Mouse (Mus musculus) spleen, postnatal 14 days (tissue): Measurements from ENCODE around the gene Isg20.

ENCODE experiments used
- DNase-seq, 2 experiments: peaks; one replicate each; pipeline ENCODE4 v3.0.0; 2021 to 2022; ENCODE audit warnings: low spot score in 2 of 2

The Isg20 gene

DNA sequence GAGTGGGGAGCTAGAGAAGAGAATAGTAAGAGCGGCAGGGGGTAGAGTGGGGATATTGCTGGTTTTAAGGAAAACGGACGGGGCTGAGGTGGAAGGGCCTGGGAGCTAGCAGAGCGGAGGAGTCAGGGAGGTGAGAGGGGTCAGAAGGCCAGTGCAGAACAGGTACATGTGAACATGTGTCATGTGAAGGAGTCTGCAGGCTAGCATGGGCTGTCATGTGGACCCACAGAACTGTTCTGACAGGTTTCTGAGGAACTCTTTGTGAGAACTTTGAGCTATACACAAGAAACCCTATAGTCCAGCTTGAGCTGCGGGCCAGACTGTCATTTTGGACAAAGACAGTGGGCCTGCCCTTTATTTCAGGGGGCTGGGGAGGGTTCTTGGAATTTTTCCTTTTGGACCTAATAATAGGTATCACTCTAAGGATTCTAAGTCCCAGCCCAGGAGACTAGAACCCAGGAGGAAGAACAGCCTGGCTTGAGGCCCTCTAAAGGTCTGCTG, at the start of gene Isg20:
TSS of gene Isg20 (plus strand) at position 451 of the 501 bp plus-strand sequence.
- no peak for DNase-seq

DNA sequence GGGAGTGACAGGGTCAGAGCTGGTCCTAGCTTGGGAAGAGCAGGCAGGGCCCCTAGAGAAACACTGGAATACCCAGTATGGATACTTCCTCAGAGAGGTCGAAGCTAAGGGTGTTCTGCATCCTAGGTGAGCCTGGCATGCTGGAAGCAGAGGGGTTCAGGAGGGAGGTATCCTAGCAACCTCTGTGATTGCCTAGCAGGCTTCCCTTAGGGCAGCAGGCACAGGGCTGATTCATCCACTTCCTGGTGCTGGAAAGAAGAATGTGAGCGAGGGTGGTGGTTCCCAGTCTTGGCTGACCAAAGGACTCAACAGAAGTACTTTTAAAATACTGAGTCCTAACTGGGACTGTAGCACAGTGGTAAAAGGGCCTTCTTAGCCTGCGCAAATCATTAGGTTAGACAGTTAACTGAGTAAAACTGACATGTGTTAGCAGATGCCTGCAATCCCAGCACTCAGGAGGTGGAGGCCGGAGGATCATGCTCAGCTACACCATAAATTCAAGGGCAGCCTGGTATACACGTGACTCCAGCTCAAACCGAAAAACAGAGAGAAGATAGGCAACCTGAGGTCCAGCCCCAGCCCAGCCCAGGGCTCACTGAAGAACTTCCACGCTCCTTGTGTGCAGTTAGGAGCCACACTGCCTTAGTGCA, 49.3 kb upstream of the Isg20 start:
- no peak for DNase-seq

DNA sequence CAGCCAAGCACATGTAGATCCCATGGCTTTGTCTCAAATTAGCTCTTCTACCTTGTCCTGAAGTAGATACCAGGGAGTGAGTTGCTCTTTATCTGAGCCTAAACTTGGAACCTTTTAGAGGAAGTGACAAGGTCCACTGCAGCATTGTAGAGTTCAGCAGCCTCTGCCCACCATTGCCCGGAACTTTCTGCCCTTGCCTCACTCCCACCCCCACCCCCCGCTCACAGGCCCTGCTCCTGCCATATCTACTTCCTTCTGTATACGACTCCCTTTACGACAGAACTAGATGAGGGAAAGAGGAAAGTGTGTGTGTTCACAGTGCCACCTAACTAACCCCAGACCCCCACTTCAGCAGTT, 48.8 kb upstream of the Isg20 start:
- no peak for DNase-seq

DNA sequence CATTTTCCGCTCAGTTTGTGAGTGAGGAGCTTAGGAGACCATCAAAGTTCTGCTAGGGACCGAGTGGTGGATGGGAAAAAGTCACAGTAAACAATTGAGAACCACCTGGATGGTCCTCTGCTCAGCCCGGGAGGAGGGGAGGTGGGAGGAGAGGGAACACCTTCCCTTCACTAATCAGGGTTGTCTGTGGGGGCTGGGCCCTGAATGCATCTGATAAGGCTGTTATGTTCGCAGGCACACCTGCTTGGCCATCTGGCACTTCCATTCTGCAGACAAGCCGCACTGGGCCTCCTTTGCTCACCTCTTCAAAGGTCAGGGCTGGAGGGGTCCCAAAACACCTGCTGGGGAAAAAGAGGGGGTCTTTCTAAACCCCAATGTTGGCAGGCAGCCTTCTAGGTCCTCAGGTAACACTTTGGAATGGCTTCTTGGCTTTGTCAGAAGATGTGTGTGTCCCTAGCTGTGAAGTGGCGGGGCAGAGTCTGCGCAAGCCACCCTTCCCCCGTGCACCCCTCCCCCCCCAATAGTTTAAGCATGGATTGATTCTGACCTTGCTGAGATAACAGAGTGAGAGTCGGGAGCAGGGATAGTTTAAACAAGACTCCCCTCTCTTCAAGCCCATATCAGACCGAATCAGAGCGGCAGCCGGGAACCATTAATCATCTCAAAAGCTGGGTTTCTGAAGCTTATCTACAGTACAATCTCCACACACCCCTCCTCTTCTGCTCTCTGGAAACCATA, 47.8 kb upstream of the Isg20 start:
- DNase-seq = no peak

DNA sequence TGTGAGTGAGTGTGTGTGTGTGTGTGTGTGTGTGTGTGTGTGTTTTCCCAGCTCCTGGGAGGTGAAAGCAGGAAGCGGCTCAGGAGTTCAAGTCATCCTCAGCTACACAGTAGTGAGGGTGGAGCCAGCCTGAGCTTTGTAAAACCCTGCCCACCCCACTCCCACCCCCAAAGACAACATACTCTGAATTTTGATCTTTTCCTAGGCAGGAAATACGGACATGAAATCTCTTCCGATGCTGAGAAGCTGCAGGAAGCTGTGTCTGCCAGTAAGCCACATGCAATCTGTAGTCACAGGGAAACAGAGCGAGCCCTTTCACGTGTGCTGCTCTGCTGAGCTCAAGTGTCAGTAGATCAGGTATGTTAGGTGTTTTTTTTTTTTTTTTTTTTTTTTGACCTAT, 44.5 kb upstream of the Isg20 start:
- DNase-seq = no peak

DNA sequence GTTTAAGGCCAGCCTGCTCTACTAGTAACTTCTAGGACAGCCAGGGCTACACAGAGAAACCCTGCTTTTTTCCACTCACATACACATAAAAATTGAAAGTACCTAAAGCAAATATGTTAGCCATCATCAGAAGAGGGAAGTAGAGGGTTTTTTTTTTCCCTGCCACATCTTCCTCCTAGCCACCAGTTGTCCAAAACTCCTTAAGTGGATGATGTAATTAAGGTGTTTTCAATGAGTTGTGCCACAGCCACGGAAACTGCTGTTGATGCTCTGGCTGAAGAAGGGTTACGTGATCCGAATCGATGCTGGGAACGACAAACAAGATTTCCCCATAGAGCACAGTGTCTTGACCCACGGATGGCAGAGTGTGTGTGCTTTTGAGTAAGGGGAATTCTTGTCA, 40.9 kb upstream of the Isg20 start:
- no peak for DNase-seq

DNA sequence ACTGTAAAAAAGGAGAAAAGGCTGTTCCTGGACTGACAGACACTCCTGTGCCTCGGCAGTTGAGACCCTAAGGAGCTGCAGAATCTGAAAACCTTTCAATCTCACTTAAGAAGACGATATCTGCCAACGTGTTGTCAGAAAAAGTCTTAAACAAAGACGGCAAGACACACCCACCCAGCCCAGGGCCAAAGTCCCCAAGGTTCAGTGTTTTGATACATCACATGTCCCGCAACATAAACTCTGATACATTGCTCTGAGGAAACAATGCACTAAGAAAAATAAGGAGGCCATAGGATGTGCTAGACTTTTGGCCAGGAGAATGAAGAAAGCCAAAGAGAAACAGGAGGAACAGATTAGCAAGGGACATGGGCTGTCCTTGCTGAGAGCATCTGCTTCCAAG, 40.4 kb upstream of the Isg20 start:
- DNase-seq = no peak

DNA sequence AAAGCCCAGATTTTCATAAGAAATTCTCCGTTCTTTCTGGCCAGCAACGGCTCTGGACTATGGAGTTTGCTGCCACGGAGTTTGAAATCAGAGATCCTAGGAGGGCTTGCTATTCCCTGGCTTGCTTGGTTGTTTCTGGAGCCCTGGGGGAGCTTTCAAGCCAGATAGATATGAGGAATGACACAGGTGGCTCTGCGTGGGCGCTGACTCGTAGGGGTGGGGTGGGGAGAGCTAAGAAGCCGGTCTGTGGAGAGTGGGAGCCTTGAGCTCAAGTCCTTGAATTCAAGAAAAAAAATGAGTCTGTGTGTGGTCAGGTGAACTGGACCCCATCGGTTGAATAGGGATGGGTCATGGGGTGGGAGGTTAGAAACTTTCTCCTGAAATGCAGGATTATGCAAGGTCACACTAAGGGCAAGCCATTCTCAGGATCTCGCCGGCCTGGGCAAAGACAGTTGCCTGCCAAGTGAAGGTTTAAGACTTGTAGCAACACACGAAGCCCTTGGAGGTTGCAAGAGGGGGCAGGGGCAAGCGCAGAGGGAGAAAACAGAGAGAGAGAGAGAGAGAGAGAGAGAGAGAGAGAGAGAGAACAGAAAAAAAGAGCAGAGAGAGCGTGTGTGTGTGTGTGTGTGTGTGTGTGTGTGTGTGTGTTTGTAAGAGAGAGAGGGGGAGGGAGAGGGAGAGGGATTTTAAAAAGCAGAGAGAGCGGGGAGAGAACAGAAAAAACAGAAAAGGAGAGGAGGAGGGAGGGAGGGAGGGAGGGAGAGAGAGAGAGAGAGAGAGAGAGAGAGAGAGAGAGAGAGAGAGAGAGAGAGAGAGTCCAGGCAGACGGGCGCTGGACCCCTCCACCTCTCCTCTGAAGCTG, 31.4 kb upstream of the Isg20 start:
- DNase-seq = no peak

DNA sequence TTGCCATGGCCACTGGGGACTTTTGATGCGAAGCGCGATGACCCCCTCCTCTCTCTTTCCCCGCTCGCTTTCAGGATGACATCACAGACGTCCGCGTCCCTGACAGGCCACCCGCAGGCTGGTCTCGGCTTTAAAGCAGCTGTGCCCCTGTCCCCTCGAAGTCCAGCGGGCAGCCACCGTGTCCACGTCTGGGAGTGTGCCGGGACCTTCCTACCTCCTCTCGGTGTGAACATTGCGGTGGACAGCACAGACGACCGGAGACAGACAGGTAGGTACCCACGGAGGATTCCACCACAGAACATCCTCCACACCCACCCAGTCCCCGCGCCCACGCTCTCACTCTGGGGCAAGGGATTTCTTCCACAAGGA, 30.8 kb upstream of the Isg20 start:
- DNase-seq = no peak

DNA sequence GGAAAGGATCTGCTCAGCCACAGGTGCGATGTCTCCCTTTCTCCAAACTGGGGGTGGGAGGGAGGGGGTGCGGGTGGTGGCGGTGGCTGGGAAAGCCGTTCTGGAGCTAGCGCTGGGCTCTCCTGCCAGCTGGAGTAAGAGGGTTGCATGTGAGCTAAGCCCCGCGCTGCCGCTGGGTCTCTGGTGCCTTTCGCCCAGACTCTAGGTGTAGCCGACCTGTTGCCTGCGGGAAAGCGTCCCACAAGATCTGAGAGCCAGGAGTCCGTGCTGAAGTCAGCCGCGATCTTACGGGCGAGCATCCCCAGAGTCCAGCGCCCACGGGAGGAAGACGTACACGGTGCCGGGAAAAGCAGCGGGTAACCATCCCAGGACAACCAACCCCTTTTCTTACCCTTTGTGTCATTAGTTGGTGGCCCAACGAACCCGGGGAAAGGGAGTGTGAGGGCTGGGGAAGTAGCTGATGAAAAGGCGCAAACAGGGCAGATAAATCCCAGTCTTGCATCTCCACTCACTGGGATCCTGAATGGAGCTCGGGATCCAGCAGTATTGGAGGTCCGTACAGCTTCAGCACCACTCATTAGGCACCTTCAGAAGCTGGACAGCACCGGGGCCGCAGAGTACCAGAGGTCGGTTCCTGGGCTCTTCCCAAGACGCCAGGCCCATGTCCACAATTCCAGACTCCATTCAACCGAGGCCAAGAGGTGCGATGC, 30.1 kb upstream of the Isg20 start:
- no peak for DNase-seq

DNA sequence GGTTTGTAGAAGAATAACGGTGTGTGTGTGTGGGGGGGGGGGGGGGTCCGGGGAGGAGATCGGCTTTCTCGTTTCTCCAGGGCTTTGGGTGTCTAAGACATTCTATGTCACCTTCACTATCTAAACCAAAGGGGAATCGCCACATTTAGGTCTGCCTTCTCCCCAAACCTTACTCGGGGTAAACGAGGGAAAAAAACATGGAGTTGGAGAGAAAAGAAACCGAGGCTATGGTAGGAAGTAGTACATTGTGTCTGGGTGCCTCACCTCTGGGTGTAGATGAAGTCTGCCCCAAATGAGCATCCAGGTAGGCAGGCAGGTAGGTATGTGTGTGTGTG, 29.5 kb upstream of the Isg20 start:
- DNase-seq = no peak

DNA sequence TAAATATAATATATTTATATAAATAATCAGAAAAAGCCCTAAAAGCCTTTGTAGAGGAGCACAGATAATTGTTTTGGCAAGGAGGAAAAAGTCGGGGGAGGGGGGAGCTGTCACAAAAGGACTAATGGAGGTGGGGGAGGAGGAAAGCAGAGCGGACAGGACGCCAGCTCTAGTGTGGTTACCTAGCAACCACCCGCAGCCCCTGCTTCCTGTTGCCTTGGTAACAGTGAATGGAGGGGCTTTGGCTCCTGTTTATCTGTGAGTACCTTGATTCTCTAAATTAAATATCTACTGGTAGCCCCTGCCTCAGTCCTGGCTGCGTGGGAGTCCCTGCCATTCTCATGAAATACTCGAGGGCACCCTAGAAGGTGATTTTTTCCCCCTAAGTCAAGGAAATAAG, 29.1 kb upstream of the Isg20 start:
- DNase-seq = no peak

DNA sequence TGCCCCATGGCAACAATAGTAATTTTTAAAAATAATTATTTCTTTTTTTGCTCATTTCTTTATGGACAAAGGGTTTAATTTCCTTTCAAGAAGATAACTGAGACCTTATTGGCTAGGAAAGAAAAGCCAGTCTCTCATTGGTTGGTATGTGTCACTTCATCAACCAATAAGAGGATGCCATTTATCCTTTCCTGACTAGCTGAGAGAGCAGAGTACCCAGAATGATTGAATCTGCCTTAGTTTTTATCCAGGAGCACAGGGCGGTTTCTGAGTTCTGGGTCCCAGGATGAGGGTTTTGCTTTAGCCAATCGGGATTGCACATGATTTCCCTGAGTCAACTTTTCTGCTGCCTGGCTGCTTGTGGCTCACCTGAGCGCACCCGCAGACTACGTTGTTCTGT, 27.8 kb upstream of the Isg20 start:
- DNase-seq = no peak

DNA sequence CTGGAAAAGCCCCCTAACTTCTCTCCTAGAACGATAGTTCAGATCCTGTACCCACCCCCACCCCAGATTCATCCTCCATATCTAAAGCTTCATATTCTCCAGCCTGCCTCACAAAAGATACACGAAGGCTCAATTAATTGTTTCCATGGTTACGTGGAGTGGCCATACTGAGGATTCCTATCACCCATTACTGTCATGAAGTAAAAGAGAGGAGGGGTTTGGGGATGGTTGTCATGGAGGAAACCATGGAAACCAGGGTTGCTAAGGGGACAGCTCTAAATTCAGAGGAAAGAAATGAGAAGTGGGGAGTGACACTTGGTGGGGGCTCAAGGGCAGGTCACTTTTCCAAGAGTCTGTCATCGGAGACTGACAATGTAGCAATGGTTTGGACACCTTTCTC, 26.7 kb upstream of the Isg20 start:
- DNase-seq = no peak

DNA sequence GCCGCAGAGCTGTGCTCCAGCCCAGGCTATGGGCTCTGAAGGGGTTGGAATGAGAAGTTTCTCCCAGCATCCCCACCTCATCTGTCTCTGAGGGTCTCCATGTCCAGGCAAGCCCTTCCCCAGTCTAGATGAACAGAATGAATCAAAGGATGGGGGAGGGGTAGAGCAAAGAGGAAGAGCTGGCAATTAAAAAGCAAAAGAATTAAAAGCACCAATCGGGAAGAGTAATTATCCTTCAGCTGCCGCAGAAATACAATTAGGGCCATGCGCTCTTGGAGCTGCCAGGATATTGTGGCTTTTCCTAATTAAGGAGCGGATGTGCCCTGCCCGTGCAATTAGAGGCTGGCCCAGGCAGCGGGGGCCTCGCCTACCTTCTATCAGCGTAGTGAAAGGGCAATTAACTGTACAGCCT, 25.8 kb upstream of the Isg20 start:
- no peak for DNase-seq

DNA sequence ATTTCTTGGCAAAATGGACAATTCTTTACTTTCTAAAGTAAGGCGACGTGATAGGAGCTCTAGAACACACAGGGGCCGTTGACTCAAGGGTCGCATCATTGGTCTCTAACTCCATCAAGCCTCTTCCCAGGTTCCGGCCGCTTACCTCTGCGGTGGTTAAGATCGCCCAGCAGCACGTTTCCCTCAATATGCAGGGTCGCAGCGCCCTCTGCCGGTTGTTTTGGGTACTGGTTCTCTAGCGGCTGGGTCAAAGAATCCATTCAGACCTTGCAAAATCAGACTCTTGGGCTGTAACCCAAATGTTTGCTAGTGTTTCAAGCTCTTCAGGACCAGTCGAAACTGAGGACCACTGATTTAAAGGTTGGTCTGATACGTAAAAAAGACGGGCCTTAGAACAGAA, 22.6 kb upstream of the Isg20 start:
- peak; percentile 68 to 83 for DNase-seq

DNA sequence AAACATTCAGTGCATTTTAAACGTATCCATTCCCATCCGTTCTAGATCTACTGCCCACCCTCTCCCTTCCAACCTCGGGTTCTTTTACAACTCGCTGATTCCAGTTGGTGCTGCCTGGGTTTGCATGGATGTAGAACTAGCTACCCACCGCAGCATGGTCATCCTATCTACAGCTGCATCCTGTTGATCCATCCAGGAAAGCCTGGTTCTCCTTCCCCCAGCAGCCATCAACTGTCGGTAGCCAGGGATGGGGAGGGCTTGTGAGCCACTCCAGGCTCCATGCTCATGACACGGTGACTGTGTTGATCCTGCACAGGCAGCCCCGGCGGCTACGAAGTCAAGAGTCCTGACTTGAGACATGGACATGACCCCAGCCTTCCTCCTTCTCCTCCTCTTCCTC, 19.3 kb upstream of the Isg20 start:
- no peak for DNase-seq

DNA sequence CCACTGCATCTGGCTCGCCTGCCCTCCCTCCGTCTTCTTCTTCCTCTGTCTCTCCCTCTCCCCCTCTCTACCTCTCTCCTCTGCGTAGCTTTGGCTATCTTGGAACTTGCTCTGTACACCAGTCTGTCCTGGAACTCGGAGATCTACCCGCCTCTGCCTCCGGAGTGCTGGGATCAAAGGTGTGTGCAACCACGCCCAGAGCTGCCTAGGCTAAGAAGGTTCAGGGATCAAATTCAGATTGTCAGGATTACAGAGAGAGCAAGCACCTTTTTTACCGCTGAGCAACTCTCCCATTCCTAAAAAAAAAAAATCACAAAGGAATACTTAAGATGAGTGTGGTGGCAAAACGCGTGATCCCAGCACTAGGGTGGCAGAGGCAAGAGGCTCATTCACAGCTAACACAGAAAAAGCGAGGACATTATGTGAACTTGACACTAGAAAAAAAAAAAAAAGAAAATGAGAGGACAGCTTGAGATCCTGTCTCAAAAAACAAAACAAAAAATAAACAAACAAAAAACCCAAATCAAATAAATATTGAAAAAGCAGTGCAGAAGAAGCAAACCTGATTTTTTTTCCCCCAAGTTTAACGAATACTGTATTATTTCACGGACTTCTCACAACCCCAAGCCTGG, 18.1 kb upstream of the Isg20 start:
- no peak for DNase-seq

DNA sequence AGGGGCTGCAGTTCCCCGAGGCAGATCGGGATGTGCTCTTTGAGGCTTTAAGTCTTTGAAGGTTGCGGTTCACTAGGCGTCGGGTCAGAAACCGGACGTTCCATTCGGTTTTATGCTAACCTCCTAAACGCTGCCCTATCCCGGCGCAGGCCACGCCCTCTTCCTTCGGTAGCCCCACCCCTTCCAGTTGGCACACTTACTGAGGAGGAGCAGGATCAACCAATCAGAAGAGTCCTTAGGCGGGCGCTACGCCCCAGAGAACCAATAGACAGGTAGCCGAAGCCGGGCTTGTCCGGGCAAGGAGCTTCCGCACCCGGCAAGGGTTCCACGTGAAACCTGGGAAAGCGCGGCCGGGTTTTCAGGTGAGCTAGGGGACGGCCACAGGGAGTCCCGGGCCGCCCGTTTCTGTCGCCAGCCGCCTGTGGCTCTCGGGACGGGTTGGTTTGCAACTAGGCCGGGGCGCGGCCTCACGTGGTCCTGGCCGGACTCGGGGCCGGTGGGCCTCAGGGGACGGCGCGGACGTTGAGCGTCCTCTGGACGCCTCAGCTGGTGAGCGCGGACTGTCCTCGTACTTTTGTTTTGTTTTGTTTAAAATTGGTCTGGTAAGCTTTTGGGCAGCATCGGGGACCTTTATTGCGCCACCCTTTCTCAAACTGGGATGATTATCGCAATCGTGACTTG, 17.4 kb upstream of the Isg20 start, which contains the start of gene Aen:
TSS of gene Aen (plus strand) at position 202 of the 681 bp plus-strand sequence.
- peak; percentile 99 for DNase-seq

DNA sequence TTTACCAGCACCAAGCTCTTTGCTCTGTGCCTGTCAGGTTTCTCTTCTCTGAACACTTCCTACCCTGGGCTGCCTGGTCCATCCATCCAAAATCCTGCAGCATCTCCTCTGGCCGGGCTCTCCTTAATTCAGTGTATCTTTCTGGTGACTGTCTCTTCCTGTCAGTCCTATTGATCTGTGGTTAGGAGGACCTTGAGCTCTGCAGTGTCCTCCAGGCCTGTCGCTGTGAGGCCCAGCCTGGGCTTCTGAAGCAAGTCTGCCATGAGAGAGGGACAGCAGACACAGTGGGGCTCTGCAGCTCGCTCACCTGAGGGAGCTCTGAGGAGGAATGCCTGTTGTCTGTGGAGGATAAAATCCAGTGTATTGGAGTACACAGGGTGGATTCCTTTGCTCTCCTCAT, 15.7 kb upstream of the Isg20 start:
- DNase-seq = no peak
